Mouse (Mus musculus): ENCODE measurements around the gene 2310061I04Rik. TPM values are rescaled to one million over a fixed set of nuclear protein-coding genes. Genes with fewer than 3 reads are reported as not detected.

Gene 2310061I04Rik
- total RNA-seq, 2 experiments from 2014 or later, result 58.0 to 70.5 TPM

DNA sequence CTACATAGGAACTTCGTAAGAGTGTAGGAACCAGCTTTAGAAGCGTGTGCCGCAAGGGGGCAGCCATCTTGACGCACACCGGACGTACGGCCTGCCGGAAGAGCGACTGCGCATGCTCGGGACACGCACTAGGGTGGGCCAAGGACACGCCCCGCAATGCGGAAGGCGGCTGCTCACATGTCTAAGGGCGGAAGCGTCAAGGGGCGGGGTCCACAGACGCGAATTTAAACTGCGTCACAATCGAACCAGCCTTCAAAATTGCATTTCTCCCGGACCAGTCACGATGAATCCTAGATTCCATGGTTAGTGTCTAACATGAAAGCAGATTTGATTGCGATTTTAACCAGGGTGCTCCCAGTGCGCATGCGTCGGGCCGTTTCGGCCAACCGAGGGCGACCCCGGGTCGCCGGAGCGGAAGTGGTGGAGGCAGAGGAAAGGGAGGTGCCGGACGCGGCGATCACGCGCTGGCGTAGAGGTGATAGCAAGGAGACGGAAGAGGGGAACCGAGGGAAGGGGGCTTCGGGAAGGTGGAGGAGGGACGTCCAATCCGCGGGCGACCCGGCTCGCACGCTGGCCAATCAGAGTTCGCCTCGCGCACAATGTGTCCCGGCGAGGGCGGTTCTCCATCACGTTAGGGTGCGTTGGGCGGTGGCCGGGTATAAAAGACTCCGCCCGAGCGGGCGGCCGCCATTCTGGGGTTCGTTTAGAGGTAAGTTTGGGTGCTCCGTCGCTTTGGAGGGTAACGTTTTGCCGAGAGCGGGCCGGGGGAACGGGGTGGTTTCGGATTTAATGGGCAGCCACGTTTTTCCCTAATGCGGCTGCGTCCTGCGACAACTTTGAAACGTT, 19.3 kb upstream of the 2310061I04Rik start, which contains the start of the genes Mrps18b and Ppp1r10:
Mrps18b (minus strand) TSS at position 93 of the 846 bp plus-strand sequence.
Ppp1r10 (plus strand) TSS at position 138 of the 846 bp plus-strand sequence.
- peak; percentile 98 for DNase-seq

DNA sequence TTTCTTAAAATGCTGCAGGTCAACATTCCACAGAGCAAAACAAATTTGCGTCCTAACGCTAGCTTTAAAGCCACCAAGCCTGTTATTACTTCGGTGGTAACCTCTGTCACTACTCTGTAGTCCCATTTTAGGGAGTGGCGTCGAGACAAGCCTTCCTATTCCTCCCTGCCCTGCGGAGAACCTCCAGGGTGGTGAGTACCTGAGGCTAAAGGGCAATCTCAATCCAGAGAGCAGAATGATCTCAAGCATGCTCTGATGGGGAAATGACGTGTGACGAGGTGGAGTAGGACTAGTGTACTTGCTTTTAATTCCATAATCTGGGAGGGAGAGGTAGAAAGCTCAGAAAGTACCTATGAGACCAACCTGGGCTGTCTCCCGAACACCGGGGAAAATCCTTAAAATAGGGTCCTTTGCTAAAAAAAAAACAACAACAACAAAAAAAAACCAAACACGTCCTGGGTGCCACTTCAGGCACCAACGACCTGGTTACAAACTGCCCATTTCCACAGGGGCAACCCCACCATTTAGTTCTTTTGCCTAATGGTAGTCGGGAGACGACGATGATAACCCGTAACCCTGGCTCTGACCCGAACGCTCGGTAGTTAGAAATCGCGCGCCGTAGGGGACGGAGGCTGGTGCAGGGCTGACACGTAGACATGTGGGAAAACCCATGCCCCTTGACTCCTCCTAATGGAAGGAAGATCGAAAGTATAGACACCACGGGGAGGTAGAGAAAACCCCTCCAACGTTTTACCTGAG, 18.5 kb upstream of the 2310061I04Rik start:
- DNase-seq, result no peak

DNA sequence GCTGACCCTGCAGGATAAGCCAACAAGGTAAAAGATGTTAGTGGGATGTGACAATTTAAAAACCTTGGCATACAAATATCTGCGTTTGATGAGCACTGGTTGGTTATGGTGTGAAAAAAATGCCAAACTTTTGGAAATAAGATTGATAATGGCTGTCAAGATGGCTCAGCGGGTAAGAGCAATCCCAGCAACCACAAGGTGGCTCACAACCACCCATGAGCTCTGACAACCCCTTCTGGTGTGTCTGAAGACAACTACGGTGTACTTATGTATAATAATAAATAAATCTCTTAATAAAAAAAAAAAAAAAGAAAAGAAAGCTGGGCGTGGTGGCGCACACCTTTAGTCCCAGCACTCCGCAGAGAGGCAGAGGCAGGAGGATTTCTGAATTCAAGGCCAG, 17.7 kb upstream of the 2310061I04Rik start:
- DNase-seq, result no peak

DNA sequence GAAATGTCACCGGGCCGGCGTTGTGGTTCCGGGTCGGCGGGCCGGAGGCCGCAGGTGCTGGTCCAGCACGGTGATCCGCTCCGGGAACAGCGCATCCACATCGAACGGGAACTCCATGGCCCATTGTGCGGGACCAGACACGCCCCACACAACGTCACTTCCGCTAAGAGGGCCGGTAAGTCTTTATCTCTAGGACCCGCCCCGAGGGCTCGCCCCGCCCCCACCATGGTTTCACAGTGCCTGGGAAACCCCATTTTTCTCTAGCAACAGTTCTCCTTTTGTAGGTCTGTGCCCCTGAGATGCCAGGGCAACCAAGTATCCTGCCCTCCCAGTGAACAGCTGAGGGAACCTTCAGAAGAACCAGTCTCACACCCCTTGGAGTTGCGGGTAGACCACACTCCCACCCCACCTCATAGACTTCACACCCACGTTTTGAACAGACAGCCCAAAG, 12.7 kb upstream of the 2310061I04Rik start, which contains the start of gene Atat1:
Atat1 (minus strand) TSS at position 157 of the 451 bp plus-strand sequence.
- peak; percentile 98 for DNase-seq

DNA sequence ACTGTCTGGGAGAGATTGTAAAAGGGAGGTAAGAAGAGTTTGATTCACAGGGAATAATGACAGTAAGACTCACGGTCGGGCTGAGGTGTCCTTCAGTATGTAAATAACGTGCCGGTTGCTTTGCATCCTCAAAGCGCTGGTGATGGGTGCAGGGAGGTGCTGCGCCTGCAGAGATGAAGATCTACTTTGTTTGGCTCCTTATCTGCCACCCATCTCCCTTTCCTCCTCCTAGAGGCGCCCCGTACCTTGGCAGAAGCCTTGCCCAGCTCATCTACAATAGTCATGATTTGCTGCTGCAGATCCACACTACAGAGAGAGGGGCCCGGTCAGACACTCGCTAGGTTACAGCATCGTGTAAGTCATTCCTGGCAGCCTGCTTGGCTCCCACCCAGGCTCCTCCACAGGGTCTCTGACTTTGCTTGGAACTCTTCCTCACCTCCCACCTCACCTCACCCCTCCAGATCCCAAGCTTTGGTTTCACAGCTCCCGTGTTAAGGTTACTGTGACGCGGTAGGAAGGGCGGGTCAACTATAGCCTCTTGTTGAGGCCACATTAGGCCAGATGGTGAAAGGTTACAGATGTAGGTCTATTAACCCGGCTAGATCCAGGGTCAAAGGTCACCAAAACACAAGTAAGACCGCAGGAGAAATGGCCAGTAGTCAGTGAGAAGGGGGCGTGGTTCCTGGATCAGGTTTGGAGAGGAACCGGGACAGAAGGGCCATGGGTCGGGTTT, 12.1 kb upstream of the 2310061I04Rik start:
- no peak for DNase-seq

DNA sequence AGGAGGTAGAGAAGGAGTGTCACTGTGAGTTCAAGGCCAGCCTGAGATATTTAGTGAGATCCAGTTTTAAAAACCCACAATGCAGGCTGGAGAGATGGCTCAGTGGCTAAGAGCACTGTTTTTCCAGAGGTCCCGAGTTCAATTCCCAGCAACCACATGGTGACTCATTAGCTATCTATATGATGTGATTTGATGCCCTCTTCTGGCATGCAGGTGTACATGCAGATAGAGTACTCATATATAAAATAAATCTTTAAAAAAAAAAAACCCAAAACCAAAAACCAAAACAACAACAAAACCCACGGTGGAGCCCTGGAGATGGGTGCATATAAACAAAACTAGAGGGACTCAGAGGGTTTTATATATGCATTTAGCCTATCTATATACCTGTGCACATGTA, 10.4 kb upstream of the 2310061I04Rik start:
- DNase-seq, result no peak

DNA sequence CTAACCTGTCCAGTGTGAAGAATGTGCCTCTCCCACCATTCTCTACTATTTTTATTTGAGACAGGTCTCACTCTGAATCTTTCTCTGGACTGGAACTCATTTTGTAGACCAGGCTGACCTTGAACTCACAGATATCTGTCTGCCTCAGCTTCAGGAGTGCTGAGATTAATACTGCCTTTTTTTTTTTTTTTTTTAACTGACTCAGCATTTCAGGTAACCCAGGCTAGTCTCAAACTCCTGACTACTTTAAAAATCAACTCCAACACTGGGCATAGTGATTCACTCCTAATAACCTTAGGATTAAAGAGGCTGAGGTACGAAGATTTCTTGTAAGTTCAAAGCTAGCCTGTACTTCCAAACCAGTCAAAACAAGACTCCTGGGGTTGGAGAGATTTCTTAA, 8.4 kb upstream of the 2310061I04Rik start:
- no peak for DNase-seq

DNA sequence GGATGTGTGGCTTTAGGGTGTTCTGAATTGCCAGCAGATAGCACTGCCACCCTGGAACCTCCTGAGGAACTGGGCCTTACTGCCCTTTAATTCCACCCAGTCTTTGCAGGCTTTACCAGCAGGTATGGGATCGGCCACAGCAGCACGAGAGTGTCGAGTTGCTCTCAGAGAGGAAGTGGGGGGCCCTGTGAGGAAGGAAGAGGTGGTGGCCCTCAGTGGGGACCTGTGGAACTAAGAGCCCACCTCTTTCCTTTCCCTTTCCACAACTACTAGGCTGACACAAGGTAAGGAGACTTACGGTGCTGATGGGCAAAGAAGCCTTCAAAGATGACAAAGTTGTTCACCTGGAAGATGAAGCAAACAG, 6.7 kb upstream of the 2310061I04Rik start:
- DNase-seq, result no peak

DNA sequence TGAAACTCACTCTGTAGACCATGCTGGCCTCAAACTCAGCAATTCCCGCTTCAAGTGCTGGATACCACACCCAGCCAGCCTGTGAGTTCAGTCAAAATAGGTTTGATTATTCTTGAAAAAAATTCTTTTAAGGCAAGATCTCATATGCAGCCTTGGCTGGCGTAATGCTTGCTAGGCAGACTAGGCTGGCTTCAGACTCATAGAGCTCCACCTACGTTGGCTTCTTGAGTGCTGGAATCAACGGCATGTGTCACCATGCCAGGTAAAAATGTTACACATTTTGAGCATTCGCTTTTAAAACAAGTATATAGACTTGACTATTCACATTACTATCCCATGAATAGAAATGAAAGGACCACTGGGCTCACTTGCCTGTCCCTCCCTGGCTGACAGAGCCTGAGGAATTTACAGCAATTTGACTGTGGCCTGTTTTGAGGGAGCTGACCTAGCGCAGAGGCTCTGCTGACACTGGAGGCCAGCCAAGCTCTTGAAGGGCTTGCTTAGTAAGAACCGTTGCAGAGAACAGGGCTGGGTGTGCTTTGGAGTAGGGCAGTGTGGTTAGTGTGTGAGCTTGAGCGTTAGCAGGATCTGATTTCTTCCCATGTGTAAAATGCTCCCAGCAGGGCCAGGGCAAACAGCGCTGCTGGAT, 6.2 kb upstream of the 2310061I04Rik start:
- DNase-seq, result peak; percentile 61

DNA sequence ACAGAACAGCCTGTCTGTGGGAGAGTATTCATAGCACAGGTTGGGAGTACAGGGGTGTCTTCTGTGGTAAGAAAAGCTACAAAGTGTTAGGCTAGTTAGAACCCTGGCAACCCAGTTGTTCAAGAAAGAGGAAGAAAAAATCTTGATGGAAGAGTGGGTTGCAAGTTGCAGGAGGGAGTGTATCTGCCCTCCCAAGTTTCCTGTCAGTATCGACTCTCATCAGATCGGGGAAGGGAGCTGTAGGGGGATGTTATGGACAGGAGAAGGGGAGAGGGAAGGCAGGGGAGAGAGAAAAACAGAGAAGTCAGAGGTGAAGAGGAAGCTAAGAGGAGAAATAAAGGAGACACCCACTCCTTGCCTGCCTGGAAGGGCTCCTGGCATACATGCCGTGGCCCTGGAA, 3.4 kb upstream of the 2310061I04Rik start:
- DNase-seq, result no peak

DNA sequence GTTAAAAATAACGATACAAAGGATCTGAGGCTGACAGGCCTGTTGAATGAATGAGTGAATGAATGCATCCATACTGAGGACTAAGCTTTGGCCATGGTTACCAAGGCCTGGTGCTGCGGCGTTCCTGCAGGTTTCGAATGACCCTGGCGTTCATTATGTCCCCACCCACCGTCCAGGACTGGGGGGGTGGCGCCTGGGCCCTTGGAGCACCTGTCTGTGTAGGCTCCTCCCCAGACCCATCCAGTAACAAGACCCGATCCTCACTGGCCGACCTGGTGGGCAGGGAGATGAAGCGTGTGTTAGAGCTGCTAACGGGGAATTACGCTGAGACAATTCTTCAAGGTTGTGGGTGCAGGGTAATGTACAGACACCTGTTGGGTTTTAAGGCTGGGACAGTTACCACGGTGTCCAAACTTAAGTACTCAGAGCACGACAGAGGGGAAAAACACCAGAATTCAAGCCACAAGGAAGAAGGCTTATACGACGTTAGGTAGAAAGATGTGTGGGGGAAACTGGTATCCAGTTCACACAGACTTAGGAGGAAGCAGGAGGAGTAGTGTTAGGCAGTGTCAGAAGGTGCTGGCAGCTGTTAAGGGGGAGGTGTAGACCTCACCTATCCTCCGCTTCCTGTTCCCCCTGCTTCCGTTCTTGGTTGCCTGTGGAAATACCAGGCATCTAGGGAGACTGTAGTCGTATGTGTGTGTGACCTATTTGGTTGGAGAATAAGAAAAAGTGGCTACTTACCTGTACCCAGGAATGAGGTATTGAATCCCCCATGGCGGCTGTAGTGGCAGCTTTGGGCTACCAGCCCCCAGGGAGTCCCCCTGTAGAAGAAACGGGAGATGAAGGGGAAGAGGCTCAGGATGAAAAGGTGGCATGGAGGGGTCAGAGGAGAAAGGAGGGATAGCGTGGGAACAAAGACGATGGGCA, 678 bp upstream of the 2310061I04Rik start:
- peak; percentile 25 for DNase-seq

DNA sequence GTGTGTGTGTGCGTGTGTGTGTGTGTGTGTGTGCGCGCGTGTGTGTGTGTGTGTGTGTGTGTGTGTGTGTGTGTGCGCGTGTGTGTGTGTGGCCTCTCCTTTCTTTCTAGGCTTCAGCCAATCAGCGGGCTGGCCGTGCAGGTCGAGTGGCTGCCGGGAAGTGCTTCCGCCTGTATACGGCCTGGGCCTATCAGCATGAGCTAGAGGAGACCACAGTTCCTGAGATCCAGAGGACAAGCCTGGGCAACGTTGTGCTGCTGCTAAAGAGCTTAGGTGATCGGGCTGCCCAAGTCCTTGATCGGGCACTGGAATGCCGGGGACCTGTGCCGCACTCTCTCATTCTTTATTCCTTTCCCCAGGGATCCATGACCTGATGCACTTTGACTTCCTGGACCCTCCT, 9.5 kb downstream of the 2310061I04Rik start:
- DNase-seq, result no peak

DNA sequence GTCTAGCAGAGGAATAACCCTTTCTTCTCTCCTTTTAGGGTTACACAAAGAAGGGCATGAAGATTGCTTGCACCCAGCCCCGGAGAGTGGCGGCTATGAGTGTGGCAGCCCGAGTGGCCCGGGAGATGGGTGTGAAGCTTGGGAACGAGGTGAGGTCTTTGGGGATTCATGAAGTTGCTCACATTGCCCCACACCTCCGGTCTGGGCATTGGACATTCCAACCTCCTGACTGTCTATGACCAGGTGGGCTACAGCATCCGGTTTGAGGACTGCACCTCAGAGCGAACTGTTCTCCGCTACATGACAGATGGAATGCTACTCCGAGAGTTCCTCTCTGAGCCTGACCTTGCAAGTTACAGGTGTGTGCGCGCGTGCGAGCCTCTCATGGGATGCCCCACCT, 13.5 kb downstream of the 2310061I04Rik start:
- DNase-seq, result no peak

DNA sequence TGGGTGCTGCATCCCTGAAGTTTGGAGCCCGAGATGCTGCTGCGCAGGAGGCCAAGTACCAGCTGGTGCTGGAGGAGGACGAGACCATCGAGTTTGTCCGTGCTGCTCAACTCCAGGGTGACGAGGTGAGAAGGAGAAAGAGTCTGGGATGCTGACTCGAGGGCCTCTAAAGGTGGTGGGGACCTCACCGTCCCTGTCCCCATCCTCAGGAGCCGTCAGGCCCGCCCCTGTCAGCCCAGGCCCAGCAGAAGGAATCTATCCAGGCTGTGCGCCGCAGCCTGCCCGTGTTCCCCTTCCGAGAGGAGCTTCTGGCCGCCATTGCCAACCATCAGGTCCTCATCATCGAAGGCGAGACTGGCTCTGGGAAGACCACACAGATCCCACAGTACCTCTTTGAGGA, 14.3 kb downstream of the 2310061I04Rik start:
- DNase-seq, result no peak

DNA sequence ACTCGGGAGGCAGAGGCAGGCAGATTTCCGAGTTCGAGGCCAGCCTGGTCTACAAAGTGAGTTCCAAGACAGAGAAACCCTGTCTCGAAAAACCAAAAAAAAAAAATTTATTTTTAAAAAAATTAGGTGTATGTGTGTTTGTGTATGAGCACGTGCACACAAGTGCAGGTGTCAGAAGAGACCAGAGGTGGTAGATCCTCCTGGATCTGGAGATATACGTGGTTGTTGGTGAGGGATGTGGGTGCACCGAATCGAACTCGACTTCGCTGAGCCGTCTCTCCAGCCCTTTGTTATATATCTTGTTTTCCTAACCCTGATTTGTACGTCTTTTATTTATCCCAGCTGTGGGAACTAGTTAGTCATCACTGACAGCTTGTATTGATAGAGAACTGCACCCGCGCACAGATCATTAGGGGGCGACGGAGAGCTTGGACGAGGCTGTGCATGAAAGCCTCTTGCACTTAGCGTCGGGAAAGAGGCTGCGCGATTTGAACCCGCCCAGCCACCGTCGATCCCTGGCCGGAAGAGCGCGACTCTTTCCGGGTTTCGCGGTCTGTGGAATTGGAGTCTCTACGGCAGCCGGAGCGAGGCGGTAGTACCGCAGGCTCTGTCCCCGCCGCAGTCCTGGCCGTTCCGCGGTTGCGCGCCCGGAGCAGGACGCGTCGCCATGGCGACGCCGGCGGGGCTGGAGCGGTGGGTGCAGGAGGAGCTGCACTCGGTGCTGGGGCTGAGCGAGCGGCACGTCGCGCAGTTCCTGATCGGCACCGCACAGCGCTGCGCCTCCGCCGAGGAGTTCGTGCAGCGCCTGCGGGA, 17.8 kb downstream of the 2310061I04Rik start, which contains the start of gene Dhx16:
Dhx16 (plus strand) TSS at position 575 of the 813 bp plus-strand sequence.
- peak; percentile 97 for DNase-seq

DNA sequence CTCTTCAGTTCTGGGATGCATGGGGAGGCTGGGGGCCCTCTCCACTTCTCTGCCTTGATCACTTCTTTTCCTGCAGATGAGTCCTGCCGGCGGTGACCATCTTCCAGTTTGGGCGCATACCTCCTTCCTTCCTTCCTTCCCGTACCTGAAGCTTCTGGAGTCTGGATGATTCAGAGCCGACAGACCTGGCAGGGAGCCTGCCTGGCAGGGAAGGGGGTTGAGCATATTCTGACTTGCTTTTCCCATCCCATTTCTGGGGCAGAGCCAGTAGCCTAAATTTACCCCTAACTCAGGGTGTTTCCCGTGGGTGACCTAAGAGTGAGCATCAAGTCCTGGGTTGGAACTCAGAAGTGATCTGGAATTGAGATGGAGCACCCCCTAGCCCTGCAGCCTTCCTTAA, 22.5 kb downstream of the 2310061I04Rik start:
- DNase-seq, result no peak

DNA sequence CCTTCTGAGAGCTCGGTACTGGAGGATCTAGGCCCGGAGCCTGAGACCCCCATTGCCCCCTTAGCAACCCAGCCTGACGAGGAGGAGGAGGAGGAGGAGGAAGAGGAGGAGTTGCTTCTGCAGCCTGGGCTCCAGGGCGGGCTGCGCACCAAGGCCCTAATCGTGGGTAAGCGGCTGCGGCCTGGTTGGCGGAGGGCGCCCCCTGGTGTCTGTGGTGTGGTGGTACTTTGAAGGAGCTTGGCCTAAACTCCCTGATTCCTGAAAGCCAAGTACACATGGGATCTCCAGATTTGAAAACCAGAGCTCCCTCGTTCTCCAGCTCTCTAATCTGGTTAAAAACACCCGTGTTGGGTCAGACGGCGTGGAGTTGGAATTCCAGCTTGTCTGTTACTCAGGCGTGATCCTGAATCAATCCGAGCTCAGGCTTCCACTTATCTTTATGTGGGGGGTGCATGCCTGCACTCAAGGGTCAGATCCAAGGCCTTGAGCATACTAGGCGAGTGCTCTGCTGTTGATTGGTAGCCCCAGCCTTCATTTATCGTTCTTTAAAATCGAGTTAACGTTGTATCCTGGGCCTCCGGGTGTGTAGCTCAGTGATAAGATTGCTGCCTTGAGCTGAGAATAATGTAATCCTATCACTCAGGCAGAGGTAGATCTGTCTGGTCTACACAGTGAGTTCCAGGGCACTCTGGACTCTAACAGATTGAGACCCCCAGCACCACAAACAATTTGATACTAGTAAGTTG, 23.3 kb downstream of the 2310061I04Rik start:
- peak; percentile 95 for DNase-seq

DNA sequence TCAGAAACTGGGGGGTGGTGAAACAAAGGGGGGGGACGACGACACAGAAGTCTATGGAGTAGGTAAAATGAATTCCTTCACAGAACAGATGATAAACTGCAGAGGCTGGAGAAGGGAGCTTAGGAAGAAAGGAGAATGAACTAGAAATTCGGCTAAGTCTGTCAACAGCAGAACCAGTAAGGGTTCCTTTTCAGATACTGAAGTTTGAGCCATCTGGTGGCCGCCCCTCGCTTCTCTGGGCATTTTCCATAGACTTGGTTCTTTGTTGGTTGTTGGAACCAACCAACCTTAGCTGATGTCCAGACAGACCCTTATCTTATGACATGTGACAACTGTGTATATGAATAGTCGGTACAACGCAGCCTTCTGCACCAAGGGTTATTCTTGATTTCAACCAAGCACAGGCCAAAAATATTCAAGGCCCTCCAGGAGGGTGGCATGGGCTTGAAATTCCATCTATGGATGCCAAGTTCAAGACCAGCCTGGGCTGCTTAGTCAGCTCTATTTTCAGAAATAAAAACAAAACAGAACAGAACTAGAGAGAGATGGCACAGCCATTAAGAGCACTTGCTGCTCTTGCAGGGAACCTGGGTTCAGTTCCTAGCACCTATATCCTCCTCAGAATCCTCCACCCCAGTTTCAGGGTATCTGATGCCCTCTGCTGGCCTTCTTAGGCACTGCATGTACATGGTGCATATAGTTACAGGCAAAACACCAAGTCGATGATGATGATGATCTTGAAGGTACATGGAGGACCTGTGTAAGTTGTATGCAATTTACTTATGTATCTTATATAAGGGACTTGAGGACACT, 26.1 kb downstream of the 2310061I04Rik start:
- peak; percentile 48 for DNase-seq
